Mouse (Mus musculus) lung, adult 2 months (tissue): ENCODE data around the gene Krt7. TPM values are rescaled to one million over a fixed set of nuclear protein-coding genes. Genes with fewer than 3 reads are reported as not detected.

Source experiments
- DNase-seq: peaks from one replicate; pipeline ENCODE4 v3.0.0; 2022
- H3K4me1 ChIP-seq: fragments of 200-500 bp; 2 replicates; pipeline ENCODE4 v1.6.1; 2011; ENCODE audit warnings: low read length; ENCODE audit not compliant: control insufficient read depth, insufficient read depth
- H3K4me3 ChIP-seq: fragments of 200-500 bp; replicated peaks from 2 replicates; pipeline ENCODE3; 2011; ENCODE audit warnings: low read depth, mild to moderate bottlenecking, control low read depth, low read length; ENCODE audit errors: extremely low read depth
- CTCF ChIP-seq: fragments of 200-500 bp; IDR thresholded peaks from 2 replicates; pipeline ENCODE4 v1.5.1; 2011; ENCODE audit warnings: mild to moderate bottlenecking, low read length, control low read depth; ENCODE audit not compliant: insufficient read depth
- POLR2A ChIP-seq: fragments of 200-500 bp; IDR thresholded peaks from 2 replicates; pipeline ENCODE4 v1.6.1; 2011; ENCODE audit warnings: low read depth, mild to moderate bottlenecking, control low read depth, low read length, borderline replicate concordance; ENCODE audit errors: extremely low read depth
- WGBS: fragments of 180-500 bp; shearing (Covaris S2); methylation state at CpG from one replicate; pipeline ENCODE4 v1.1.7; 2018; 5-methylcytosine and 5-hydroxymethylcytosine counted together
- polyA plus RNA-seq: library from polyadenylated mRNA; depleted of rRNA; stranded (reverse); fragments of >200 nt; gene quantifications from 2 replicates; pipeline ENCODE4 v1.2.3, GENCODE M21; 2012; rRNA removed

Gene Krt7
- 136 and 143 TPM in 2 replicates for polyA plus RNA-seq

DNA sequence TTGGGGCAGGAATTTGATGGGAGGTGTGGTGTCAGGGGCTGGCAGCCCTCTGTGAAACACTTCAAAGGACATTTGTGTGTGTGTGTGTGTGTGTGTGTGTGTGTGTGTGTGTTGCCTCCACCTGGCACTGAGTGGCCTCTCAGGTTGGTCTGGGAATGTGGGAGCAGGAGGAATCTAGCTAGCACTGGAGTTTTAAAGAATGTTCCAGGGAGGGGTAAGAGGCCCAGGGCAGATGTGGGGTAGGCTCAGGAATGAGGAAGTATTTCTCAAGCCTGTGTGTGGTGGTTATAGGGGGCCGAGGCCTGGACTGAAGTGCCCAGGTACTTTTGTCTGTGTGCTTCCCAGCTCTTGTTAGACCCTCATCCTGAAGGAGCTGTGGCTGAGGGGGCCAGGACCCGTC, at the start of gene Krt7:
Gene Krt7 (plus strand): TSS at position 269 of the 400 bp plus-strand sequence.
- Histone ChIP-seq H3K4me3 (peak within 1 kb of the TSS; percentile 57), H3K4me1 (no peaks in the 10 kb centered on the region)
- WGBS: 28% methylated on average over 2 of the region's 2 CpGs
- peak; percentile 67 for DNase-seq
- no peak for TF ChIP-seq CTCF
- TF ChIP-seq POLR2A: no peak

DNA sequence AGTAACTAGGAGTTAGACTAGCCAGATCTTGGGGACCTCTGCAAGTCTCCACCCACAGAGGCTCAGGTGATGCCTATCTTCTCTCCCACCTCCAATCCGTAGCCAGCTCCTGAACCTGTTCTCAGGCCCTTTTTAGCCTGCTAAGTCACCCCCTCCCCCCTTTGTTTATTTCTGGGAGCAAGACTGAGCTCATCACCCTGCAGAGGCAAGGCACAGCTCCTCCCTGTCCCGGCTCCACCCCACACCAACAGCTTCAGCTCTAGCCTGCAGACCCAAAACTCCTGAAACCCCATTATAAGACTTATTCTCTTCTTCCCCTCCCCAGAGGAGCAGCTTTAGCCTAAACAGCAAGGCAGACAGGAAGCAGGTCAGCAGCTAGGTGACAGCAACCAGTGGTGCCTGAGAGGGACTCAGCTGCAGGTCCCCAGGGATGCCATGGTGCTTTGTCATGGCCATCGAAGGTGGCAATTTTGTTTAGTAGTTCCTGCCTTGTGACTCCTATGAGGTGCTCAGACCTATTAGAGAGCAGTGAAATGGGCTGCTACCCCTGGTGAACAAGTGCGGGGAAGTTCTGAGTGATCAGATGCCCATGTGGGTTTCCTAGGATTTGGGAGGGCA, 48.3 kb upstream of the Krt7 start:
- 56% methylated on average over 4 of the region's 4 CpGs for WGBS
- TF ChIP-seq CTCF (no peak), POLR2A (no peak)
- DNase-seq: no peak
- Histone ChIP-seq H3K4me3 (peak overlapping the region; percentile 40), H3K4me1 (peaks cover 11% of the 10 kb centered on the region; the same call in 1 of the 2 replicates)

DNA sequence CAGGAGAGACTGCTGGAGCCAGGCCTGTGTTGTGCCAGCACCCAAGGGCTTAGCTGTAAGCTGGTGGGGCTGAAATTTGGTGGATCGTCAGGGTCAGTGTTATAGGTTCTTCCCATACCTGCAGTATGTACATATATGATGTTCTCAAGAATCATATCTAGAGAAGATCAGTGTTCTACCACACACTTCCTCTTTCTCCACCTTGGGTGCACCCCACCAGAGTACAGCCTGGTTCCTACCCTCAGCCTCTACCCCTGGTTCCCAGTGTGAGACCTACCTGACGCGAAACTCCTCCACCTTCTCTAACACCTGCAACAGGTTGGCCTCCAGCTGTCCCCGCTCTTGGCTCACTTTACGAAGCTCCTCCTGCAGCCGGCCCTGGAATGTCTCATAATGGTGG, 46.9 kb upstream of the Krt7 start:
- no peak for TF ChIP-seq CTCF
- no peak for TF ChIP-seq POLR2A
- DNase-seq: no peak
- Histone ChIP-seq H3K4me1 (peaks cover 20% of the 10 kb centered on the region; the same call in 1 of the 2 replicates), H3K4me3 (peak overlapping the region; percentile 55)
- WGBS: 75% methylated on average over 6 of the region's 6 CpGs

DNA sequence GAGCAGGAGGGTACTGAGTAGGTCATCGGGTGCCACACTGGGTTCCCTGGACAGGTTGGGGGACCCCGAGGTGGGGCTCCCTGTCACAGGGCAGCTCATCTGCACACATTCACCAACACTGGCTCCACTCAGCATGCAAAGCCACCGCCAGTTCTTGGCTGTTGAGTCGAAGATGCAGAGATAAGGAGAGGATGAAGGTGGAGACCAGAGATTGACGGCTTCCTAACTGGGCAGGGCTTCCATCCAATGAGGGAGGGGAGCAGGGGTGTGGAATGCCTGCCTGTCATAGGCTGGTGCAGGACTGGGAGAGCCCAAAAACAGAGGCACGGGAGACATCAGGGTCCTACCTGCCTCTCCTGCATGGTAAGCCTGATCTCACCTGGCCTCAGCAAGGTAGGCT, 46.4 kb upstream of the Krt7 start:
- TF ChIP-seq CTCF (no peak), POLR2A (peak; percentile 48; the same call in 1 of the 2 replicates)
- Histone ChIP-seq H3K4me1 (peaks cover 21% of the 10 kb centered on the region; the same call in 1 of the 2 replicates), H3K4me3 (peak overlapping the region; percentile 55)
- DNase-seq: no peak
- WGBS: 40% methylated on average over 6 of the region's 6 CpGs

DNA sequence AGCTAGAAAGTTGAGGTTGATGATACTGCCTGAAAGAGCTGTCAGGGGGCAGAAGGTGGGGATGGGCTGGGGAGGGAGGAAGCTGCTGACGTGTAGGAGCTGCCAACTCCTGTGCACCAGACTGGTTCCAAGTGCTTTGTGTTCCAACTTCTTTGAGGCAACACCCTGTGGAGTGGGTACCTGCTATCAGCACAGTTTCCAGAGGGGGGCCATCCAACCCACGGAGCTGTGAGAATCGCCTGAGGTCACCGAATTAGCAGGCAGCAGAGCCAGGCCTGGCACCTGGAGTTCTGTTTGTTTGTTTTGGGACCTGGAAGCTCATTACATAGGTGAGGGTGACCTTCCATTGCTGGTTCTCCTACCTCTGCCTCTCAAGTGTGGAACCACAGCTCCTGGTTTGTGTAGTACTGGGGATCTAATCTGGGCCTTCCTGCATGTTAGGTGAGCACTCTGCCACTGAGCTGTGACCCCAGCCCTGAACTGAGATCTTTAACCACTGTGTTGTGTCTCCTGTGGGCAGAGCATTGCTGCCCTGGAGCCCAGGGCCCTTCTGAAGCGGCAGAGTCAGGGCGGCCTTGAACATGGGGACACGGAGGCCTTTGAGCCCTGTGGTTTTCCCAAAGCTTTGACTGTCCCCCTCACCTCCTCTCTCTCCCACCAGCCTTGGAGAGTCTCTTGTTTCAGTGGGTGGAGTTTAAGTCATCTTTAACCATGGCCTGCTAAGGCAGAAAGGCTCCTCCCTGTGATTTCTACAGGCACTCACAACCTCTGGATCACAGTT, 45.8 kb upstream of the Krt7 start:
- 59% methylated on average over 7 of the region's 7 CpGs for WGBS
- TF ChIP-seq CTCF (no peak), POLR2A (no peak)
- DNase-seq: no peak
- peak overlapping the region; percentile 34 for H3K4me3 ChIP-seq
- H3K4me1 ChIP-seq: peaks cover 27% of the 10 kb centered on the region

DNA sequence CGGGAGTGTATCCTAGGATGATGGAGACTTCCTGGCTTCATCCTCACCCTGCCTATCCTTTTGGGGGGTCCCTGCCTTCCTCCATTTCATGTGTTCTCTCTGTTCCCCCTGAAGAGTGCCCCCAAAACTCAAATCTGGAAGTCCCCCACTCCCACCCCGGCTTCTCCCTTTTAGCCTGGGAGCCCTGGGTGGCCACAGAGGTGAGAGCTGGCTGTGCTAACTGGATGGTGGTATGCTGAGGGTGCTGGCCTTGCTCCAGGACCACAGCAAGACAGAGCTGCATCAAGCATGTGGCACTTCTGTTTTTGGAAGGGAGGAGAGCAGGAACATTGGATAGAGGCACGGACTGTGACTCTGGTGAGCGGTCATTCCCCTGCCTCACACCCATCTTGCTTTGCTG, 45.1 kb upstream of the Krt7 start:
- TF ChIP-seq CTCF (no peak), POLR2A (0 out of 2 replicates have a peak, but pooled peaks have one; percentile 8)
- H3K4me1 ChIP-seq: peaks cover 31% of the 10 kb centered on the region
- DNase-seq: no peak
- WGBS: 69% methylated on average over 4 of the region's 4 CpGs
- no peak overlapping the region for H3K4me3 ChIP-seq

DNA sequence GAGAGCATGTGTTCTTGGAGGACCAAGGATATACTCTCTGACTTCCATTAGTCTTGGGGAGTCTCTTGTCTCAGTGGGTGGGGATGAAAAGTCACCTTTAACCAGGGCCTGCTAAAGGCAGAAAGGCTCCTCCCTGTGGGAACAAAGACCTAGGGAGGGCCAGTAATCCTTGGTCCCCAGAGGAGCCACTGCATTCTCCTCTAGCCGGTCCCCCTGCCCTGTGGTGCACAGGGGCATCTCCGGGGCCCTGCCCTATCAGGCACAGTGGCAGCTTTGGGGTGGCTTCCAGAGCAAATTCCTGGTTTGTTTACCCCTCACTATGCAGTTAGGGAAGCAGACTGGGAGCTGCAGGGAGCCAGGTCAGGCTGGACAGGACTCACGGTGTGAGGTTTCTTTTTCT, 44.4 kb upstream of the Krt7 start:
- no peak for TF ChIP-seq POLR2A
- no peak for TF ChIP-seq CTCF
- no peak for DNase-seq
- Histone ChIP-seq H3K4me3 (no peak overlapping the region), H3K4me1 (peaks cover 36% of the 10 kb centered on the region)
- 44% methylated on average over 3 of the region's 3 CpGs for WGBS

DNA sequence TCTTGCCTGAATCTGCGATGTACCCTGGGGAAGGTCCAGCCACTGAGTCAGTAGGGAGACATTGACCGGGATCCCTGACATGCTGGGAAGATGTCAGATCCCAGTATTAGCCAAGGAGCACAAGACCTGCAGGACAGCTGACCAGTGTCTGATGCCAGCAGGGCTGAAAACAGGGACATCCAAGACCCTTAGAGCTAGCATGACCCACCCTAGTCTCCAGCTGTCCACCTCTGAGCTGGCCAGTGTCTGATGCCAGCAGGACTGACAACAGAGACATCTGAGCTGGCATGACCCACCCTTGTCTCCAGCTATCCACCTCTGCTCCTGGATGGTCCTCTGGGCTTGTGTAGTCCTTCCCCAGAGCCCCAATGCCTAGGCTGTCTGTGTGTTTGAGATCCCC, 43.9 kb upstream of the Krt7 start:
- 67% methylated on average over 2 of the region's 2 CpGs for WGBS
- DNase-seq: no peak
- Histone ChIP-seq H3K4me1 (peaks cover 37% of the 10 kb centered on the region), H3K4me3 (no peak overlapping the region)
- TF ChIP-seq CTCF: no peak
- no peak for TF ChIP-seq POLR2A

DNA sequence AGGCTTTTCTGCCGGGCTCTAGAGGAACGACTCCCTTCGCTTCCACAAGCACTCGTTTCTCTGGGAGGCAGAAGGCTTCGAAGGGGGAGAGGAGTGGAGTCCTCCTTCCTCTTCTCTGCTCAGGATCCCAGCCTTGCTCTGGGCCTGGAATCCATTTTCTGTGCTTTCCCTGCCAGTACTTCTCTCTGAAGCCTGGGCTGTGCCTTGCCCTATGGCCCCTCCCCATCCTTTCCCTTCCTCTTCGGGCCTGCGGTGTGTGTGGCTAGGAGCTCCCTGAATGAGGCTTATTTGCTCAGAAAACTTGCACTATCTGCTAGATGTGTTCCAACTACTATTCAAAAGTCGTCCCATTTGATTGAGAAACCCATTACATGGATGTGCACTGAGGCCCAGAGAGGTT, 43.3 kb upstream of the Krt7 start:
- WGBS: 73% methylated on average over 8 of the region's 8 CpGs
- H3K4me3 ChIP-seq: no peak overlapping the region
- TF ChIP-seq CTCF (no peak), POLR2A (peak; percentile 15; the same call in 1 of the 2 replicates)
- DNase-seq: no peak
- H3K4me1 ChIP-seq: peaks cover 41% of the 10 kb centered on the region
